Mouse (Mus musculus) right cerebral cortex, postnatal 4 days (tissue): Measurements from ENCODE around the gene Nrxn1.
A peak's percentile ranks its signal among the peaks of the same experiment; 100 is the strongest.

Source experiments
- DNase-seq: peaks from one replicate; pipeline ENCODE4 v3.0.0-alpha.2; 2022

The Nrxn1 gene

DNA sequence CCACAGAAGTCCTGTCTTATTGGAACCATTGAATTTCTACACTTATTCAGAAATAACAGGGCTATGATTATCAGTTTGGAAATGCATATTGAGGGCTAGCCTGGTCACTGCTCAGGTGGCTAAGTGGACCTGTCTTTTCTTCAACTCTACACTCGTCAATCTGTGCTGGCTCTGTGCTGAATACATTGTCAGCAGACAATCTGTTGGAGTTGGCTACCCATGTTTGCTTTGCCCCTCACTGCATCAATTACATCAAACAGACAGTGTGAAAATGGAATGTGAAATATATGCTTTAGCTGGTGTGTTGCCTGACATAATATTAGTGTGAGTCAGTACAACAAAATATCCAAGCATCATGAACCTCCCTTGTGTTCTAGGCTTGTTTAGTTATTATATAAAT, 438.4 kb downstream of the Nrxn1 start:
- no peak for DNase-seq

DNA sequence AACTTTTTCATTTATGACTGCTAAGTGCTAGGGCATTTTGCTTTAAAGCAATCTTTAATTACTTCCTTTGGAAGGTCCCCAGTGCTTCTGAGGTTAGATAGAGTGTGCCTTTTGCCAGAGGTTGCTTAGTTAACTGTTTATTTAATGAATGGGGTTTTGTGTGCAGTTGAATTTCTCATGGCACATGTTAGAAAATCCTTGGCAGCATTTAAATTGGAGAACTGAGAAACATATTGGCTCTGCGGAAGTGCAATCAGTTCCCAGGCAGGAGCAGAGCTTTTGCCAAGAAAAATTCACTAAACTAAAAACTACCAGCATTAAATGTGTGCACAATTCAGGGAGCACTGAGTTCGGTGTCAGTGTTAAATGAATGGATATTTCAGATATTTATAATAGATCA, 439.5 kb downstream of the Nrxn1 start:
- no peak for DNase-seq

DNA sequence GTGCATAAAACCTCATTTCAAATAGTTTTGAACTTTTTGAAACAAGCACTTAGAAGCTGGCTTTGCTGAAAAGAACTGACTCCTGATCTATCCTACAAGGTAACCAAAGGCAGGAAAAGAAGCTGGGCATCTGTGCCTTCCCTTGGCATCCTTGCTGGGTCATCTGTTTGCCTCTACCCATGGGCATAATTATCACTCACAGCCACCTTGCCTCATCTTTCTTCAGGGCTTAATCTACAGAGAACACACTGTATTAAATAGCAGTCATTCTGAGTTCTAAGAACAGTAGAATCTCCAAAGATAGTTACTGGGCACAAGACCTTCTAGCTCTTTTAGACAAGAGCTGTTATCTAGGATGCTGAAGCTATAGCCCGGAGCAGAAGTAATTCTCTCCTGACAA, 442.6 kb downstream of the Nrxn1 start:
- no peak for DNase-seq

DNA sequence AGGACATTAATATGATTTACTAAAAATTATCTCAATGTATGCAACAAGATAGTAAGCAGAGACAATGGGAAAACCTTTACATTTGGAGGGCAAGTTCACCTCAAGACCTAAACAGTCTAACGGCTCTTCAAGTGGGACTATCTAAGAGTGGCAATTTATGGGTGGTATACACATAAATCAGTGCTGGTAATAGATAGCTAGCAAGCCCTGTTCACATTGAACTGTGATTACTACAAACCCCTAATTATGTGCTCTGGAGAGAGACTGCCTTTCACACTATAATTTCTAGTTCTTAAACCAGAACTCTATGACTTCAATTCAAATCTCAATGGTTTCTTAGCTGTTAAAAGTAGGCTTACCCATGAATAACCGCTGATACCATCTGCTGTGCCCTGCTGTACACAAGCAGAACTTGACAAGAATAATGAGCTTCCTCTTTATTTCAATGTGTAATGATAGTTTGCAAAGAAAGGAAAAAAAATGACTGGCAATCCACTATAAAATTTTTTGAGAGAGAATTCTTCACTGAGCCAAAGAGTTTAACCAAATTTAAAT, 453.8 kb downstream of the Nrxn1 start:
- no peak for DNase-seq

DNA sequence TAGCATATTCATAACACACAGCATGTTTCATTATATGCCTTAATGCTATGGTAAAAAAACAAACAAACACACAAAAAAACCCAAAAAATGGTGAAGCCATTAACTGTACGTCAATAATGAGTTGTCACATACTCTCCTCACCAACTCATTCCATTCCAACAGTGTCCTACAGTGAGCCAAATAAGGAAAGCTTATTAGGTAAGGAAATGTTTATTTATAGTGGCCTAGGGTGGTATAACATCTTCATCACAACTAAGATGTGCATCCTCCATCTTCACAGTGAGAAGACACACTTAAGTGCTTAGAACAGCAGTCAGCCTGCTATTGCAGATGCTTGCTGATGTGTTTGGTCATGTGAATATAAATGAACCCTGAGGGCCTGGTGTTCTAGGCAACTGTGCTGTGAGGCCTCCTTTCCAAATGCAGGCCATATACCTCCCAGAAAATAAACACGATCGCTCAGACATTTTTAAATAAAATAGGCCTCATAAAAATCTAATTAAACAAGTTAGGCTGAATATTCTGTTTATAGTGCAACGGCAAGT, 454.6 kb downstream of the Nrxn1 start:
- no peak for DNase-seq

DNA sequence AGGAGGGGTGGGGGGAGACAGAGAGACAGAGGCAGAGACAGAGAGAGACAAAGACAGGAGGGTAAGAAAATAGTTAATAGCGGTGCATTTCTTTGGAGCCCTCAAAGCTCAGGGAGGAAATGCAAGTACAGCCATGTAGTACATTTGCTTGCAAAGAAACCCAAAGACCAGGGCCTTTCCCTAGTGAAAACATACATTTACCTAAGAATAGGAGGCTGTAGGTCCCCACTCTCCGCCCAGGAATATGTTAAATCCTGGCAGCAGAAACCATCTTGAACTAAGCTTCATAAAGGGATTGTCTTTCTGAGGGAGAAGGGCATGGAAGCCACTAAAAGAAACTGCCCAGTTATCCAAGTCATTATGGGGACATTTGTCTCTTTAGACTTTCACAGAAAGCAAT, 461.5 kb downstream of the Nrxn1 start:
- no peak for DNase-seq

DNA sequence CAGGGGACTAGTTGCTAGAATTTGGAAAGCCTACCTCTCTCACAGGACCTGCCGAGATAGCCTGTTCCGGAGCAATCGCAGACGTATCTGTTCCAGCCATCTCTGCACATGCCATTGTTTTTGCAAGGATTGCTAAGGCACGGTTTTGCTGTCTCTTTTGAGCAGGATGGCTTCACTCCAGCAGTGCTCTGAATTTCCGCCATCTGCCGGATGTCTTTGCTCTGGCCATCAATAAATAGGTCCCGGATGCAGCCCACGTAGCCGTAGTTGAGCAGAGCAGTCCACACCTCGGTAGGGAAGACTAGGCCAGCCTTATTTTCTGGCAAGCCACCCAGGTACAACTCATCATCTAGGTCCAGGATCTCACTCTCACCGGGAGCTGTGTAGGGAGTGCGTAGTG, 463.0 kb downstream of the Nrxn1 start:
- peak; percentile 29 for DNase-seq

DNA sequence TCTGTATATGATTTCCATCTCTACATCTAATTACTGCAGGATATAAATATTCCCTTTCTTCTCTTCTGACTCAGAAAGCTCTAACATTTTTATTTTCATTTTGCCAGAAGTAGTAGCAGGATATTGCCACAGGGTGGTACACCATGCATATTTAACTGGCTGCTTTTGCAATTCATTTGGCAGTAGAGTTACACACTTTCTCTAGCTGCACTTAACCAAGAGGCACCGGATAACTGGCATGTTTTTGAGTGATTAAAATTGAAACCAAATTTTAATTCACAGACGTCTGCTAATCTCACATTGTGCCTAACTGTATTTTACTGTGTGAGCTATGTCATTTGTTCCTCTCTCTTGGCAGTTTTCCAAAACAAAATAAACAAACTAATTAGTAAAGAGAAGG, 464.4 kb downstream of the Nrxn1 start:
- DNase-seq = no peak

DNA sequence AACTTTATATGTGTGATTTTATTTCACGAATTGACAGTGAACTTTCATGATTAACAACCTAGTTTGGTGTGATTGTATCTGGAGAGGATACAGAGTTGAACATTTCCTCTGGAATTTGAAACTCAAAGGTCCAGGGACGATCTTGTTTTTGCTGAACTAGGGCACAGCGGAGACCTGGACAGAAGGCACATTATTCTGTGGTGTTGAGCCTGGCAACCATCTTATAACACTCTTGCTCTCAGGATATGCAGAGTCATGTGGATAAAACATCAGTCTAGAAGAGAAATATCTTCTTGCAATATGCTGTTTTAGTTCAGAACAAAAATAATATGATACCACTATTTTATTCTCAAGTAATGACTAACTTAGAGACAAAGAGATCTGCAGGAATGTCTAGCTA, 464.9 kb downstream of the Nrxn1 start:
- DNase-seq = no peak

DNA sequence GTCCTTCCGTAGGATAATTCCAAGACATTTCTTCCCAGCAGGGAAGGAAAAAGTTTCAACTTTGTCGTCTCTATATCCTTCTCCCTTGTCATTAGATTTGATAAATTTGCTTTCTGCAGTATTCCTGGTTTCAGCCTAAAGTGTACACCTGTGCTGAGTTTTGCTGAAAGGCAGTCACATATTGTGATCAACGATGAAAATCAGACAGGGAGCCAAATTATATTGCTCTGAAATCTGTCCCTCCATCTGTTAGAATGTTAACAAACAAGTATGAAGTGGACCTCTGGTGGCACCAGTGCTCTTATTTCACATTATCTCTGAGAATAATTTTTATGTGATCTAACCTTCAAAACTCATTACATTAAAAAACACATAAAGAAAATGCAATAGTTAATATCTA, 465.5 kb downstream of the Nrxn1 start:
- no peak for DNase-seq

DNA sequence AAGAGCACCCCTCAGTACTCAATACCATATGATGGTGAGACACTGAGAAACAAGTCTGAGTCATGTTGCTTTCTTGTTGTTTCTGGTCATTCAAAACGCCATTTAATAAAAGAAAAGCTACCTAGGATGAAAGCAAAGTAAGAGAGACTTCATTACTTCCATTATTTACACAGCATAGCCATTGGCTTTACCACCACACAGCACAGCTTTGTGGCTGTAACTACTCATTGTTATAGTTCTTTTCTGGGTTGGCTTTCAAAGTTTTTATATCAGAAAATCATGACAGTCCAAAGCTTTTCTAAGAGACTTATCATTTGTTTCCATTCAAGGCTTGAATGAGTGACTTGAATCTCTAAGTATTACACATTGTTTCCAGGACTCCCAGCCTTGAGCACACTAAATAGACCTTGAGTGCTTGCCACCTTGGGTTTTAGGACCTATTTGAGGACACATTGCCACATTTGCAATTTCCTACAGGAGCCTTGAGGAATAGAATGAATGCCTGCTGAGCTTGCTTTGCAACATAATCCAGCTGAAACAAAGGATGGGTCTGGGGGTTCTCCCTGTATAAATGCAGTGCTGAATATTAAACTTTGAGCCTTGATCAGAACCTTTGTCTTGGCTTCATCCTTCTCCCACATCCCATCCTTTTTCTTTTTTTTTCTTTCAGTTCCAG, 468.1 kb downstream of the Nrxn1 start:
- no peak for DNase-seq

DNA sequence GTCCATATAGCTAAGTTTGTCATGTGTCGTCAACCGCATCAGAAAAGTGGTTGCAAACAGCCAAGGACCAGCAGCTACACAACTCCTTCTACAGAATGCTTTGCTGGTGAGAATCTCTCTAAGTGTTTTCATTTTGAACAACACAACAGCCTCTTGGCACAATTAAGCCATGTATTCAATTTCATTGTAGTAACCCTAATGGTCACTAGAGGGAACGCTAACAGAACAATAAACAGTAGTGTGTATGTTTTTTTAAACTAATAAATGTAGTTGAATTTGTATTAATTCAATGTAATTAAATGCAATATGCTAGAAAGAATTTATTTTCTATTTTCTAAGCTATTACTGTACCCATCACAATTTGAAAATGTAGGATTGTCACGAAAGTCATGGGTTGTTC, 471.0 kb downstream of the Nrxn1 start:
- DNase-seq = no peak

DNA sequence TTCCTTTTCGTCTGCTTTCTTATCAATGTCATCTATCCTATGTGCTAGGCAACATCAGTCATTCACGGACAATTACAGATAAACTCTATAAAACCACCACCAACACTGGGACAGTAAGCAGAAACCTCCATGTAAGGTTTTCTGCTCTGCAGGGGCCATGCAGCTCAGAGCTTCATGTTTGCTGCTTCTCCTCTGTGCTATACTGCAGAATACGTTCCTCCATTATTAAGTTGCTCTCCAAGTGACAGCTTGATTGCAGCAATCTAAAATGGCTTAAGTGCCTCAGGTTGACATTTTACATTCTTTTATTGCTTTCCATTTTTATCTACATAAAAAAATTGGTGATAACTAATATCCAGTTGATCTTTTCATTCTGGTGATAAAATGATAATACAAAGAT, 477.9 kb downstream of the Nrxn1 start:
- no peak for DNase-seq

DNA sequence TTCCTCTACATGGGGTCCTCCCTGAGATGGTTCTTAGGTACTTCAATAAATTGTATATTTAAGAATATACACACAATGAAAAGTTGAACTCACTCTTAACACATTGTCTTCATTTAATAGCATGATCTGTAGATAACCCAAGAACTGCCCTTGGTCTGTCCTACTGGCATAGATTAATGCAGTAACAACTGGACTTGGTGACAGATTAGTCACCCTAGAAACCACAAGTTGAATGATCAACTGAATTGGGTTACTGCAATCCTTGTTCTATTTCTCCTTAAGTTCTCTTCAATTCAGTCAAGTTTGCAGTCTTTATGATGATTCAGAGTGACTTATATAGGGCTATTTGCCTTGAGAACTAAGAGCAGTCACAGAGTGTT, 485.5 kb downstream of the Nrxn1 start:
- DNase-seq = no peak

DNA sequence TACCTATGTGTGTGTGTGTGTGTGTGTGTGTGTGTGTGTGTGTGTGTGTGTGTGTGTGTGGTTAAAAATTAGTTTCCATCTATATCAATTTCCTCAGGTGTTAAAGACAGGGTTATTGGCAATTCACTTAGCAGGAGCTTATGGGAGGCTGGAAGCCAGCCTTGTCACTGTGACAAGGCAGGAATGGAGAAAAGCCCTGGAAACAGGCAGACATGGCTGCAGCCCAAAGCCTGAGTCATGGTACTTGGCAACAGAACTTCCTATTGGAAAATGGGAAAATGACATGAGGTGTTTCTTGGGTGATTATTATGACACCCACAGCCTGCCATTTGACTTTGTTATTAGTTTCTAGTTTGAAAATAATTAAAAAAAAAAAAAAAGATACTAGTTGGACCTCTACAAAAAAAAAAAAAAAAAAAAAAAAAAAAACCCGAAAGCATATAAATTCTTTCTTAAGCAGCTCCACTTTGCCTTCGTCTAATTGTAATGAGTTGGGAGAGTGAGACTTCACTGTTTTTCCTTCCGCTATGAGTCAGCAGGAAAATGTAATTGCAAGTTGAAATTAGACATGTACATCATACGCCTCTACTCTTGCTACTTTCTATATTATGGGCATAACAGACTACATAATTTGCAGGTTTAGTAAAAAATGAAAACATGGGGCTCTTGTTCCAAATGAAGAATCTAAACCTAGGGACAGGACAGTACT, 486.0 kb downstream of the Nrxn1 start:
- DNase-seq = no peak

DNA sequence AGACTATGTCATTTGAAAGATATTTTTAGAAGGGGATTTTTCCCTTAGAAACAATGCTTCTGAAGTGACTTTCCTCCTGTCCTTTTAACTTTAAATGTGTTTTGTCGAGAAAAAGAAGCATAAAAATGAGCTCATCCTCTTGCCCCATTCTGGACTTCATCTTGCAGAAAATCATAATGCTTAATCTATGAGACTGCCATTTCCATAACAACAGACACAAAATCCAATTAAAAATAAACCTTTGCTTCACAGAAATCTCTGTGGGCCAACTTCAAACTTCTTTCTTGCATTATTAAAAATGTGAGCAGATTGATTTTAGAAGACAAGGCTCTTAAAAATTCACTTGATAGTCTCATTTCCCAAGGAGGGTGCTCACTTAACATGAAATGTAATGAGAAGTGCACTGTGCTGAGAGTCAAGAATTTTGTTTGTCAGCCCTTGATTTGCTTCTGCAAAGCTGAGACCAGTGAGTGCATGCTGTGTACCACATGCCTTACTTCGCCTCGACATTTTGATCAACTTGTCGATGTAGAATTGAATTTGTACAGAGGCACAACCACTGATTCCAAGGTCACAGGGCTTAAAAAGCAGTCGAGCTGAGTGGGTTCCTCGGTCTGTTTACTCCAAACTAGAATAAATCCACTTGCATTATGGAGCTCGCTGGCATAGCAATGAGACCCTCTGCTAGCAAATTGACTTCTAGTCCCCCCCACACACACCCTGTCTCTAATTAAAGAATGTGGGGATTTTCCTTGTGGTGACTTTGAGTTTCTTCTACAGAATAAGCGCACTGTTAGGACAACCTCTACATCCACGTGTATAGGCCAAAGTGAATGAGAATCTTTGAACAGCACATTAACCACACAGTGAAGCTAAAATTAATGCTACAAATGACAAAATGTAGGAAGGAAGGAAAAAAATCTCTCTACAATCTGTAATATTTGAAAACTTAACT, 493.0 kb downstream of the Nrxn1 start:
- DNase-seq = no peak

DNA sequence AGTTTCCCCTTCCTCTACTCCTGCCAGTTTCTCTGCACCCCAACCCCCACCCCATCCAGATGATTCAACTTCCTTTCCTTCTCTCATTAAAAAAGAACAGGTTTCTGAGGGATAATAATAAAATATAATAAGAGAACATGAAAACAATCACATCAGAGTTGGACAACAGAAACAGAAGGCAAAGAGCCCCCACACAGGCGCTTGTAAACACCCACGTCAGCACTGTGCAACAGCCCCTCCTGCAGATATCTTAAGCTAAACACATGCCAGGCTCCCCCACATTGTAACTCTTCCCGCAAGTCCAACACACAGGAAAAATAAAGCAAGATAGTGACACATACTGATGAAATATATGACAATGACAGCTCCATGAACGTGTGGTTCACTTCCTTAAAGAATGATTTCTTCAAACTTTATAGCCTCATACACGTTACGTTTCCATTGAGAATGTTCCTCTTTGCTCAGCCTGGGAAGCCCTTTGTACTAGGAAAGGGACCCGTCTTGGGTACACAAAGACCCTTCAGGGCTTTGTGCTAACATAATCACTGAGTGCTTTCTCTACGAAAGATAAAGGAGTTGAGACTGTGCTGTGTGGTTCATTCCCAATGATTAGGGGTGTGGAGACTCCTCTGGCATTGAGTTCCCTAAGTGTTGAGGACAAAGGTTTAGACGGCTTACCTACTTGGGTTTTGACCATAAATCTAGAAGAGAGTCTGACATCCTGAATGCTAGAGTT, 497.9 kb downstream of the Nrxn1 start:
- no peak for DNase-seq

DNA sequence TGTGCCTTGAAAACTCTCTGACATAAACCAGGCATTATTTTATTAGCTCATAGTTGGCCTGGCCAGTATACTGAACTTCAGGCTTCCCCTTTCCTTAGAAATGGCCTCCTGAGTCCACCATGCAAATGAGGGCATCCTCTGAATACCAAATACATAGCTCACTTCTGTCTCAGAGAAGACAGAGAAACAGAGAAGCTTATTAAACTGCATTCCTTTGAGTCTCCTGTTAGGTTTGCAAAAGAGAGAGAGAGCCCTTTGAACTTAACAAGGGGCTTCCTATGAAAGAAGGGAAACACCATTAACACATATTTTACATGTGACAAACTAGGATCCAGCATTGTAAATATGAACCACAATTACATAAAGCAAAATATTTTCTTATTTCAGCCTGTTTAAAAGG, 506.0 kb downstream of the Nrxn1 start:
- no peak for DNase-seq

DNA sequence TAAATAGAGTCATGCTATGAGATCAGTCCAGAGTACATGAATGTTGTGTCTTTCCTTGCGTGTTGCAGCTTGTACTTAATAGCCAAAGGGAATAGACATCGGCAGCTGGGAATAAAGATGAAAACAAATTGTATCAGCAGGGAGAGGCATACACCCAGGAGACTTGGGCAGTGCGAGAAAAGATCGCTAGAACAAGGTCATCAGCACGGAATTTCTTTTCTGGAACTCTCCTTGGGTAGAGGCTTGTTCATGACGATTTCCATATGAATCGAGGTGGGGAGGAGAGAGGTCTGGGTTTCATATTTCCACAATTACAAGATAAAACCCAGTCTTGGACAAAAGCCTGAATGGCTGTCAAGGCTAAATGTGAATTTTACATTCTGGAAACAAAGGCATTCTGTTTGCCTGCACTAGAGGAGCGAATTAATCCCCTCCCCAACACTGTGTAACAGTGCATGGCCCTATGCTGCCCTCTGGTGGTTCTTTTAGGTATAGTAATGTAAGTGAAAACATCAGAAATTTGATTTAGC, 508.1 kb downstream of the Nrxn1 start:
- peak; percentile 52 for DNase-seq

DNA sequence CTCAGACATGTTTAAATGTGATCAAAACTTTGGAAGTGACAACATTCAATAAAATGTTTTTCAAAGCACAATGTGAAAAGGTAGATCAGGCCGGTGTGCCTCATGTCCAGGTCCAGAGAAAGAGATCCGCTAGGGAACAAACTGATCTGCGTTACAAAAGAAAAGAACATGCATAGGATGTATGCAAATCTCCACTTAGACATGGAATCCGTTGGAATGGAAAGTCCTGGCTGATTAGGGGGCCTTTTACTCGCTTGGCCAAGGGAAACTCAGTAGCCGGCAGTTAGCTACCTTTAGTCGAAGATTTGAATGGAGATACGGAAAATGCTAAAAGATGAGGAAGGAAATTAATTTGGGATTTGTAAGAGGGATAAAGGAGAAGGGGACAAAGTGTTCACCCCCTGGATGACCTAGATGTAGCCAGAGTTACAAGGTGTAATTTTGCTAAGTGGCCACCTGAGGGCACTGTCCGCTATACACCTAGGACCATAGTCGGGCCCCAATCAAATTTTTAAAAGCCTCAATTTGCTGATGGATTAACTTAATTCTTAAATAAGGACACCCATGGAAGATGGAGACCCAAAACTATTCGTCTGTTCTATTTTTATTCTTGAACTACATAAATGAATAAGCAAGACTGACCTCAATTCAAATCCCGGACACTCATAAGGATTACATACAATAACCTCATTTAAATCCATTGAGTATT, 508.9 kb downstream of the Nrxn1 start:
- peak; percentile 22 for DNase-seq

DNA sequence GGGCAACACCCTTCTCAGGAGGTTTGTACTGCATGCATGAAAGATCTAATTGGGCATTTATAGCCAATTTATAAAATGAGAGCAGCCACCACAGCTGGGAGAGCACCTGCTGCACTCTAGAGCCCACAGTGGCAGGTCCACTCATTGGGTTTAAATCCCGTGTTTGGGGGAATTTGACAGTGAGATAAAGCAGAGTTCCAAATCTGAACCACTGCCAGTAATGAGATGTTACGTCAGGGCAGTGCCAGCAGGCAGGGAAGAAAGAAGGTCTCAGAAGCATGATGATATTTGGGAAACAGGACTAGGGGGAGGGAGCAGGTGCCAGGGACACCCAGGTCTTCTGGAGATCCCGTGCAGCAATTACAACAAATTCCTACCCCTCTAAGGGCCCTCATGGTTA, 509.7 kb downstream of the Nrxn1 start:
- DNase-seq = no peak

DNA sequence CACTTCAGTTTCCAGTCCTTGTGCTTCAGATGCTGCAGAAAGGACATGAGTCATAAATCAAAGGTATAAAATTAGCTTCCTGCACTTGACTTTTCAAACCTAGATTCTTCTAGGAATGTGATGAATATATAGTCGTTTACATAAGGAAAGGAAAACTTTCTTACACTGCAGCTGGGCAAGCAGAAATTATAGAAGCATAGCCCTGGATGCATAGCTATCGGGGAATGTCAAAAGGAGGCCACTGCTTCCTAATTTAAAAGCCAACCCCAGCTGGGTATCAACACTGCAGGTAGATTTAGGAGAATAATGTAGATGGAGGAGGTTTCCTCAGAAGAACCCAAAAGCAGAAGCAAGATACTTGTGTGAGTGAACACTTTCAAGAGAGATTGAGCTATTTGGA, 523.0 kb downstream of the Nrxn1 start:
- no peak for DNase-seq
